Mouse (Mus musculus): Measurements from ENCODE around the gene Gm28897. TPM values are rescaled to one million over a fixed set of nuclear protein-coding genes. Genes with fewer than 3 reads are reported as not detected.

The Gm28897 gene
- not detected for polyA plus RNA-seq (2017; shearing (Covaris generic))

DNA sequence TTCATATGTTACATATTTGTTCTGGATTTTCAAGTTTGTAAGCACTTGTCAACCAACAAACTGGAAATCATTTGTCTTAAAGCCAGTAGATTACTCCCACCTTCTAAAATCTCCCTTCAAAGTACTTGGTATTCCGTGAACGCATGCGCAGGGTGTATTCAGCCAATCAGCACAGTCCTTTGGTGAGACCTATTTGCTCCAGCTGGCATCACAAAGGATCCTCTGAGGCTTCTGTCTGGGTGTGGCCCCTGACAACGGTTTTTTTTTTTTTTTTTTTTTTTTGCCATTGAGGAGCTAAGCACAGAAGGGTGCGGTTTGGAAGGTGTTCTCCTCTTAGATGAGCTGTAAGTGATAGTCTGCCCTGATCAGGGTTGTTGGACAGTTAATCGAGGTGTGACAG lies at the start of gene Gm28897:
Gene Gm28897 (plus strand): TSS at position 301 of the 400 bp plus-strand sequence.

Measured in effector memory CD4-positive, alpha-beta T cell, adult 5 months (primary cell).